Mouse (Mus musculus) heart, adult 2 months (tissue): Measurements from ENCODE around the gene Hapln2.

Source experiments
- CTCF ChIP-seq: fragments of 200-600 bp; IDR thresholded peaks from 2 replicates; pipeline ENCODE4 v1.8.1; 2022; ENCODE audit warnings: antibody characterized with exemption, mild to moderate bottlenecking, moderate library complexity
- EP300 ChIP-seq: fragments of 200-500 bp; IDR thresholded peaks from 2 replicates; pipeline ENCODE4 v1.6.1; 2011; ENCODE audit warnings: low read depth, low read length, control low read depth; ENCODE audit not compliant: insufficient read depth
- POLR2A ChIP-seq: fragments of 200-500 bp; IDR thresholded peaks from 2 replicates; pipeline ENCODE4 v1.6.1; 2011; ENCODE audit warnings: mild to moderate bottlenecking, low read depth, low read length, control low read depth; ENCODE audit not compliant: insufficient read depth

GRCm38 (mm10) chr3:87984094-87984493 is 43.3 kb downstream of the Hapln2 start:
- TF ChIP-seq CTCF (no peak), POLR2A (no peak), EP300 (no peak)
